Mouse (Mus musculus) frontal cortex, adult (tissue): ENCODE measurements around the gene Tldc2.

ENCODE experiments used
- ATAC-seq: cut with Nextera tagmentation; 2 replicates; pipeline ENCODE4 v1.9.2; 2017; ENCODE audit warnings: mild to moderate bottlenecking, moderate library complexity, mixed read lengths; ENCODE audit not compliant: low TSS enrichment

Tldc2 gene

GRCm38 (mm10) chr2:157086796-157087195 is at the start of gene Tldc2:
TSS of gene Tldc2 (plus strand) at chr2:157087055.
- no peak for ATAC-seq

GRCm38 (mm10) chr2:157037303-157037702 is 49.6 kb upstream of the Tldc2 start:
- no peak for ATAC-seq

- 0 out of 2 replicates have a peak, but pooled peaks have one; percentile 41 for ATAC-seq
These were observed 46.8 kb upstream of the Tldc2 start for GRCm38 (mm10) chr2:157039900-157040648.

- ATAC-seq, result no peak
These were observed 46.2 kb upstream of the Tldc2 start for GRCm38 (mm10) chr2:157040649-157041046.

GRCm38 (mm10) chr2:157041421-157041820 is 45.4 kb upstream of the Tldc2 start:
- ATAC-seq, result no peak

GRCm38 (mm10) chr2:157043556-157043955 is 43.3 kb upstream of the Tldc2 start:
- no peak for ATAC-seq

- no peak for ATAC-seq
These were observed 42.9 kb upstream of the Tldc2 start for GRCm38 (mm10) chr2:157043987-157044386.

GRCm38 (mm10) chr2:157045932-157046331 is 40.9 kb upstream of the Tldc2 start:
- no peak for ATAC-seq

GRCm38 (mm10) chr2:157046956-157047355 is 39.9 kb upstream of the Tldc2 start:
- no peak for ATAC-seq

GRCm38 (mm10) chr2:157048395-157049181 is 38.3 kb upstream of the Tldc2 start:
- ATAC-seq, result peak; percentile 88

GRCm38 (mm10) chr2:157049831-157050243 is 37.0 kb upstream of the Tldc2 start:
- peak; percentile 42; the same call in 1 of the 2 replicates for ATAC-seq

- no peak for ATAC-seq
These were observed 34.4 kb upstream of the Tldc2 start for GRCm38 (mm10) chr2:157052448-157052847.

GRCm38 (mm10) chr2:157053124-157053523 is 33.7 kb upstream of the Tldc2 start:
- ATAC-seq, result no peak

- no peak for ATAC-seq
These were observed 33.1 kb upstream of the Tldc2 start for GRCm38 (mm10) chr2:157053787-157054186.

- ATAC-seq, result no peak
These were observed 32.6 kb upstream of the Tldc2 start for GRCm38 (mm10) chr2:157054297-157054696.

GRCm38 (mm10) chr2:157054816-157055215 is 32.0 kb upstream of the Tldc2 start:
- ATAC-seq, result 0 out of 2 replicates have a peak, but pooled peaks have one; percentile 25

GRCm38 (mm10) chr2:157055721-157056120 is 31.1 kb upstream of the Tldc2 start:
- ATAC-seq, result no peak

- ATAC-seq, result no peak
These were observed 29.7 kb upstream of the Tldc2 start for GRCm38 (mm10) chr2:157057186-157057585.

GRCm38 (mm10) chr2:157057758-157058157 is 29.1 kb upstream of the Tldc2 start:
- ATAC-seq, result no peak

- ATAC-seq, result peak; percentile 73
These were observed 28.4 kb upstream of the Tldc2 start for GRCm38 (mm10) chr2:157058342-157058998.

GRCm38 (mm10) chr2:157059166-157059565 is 27.7 kb upstream of the Tldc2 start:
- no peak for ATAC-seq

GRCm38 (mm10) chr2:157060037-157060436 is 26.8 kb upstream of the Tldc2 start:
- ATAC-seq, result no peak
